Mouse (Mus musculus) lung, embryonic 14.5 days (tissue): ENCODE data around the gene Plekhj1. TPM values are rescaled to one million over a fixed set of nuclear protein-coding genes. Genes with fewer than 3 reads are reported as not detected.
"Not testable (repeated sequence)": the region's sequence is repeated elsewhere in the genome, so short reads cannot be mapped to it uniquely, and the experiment has no call there.

ENCODE experiments used
- ATAC-seq: fragments of 200-750 bp; cut with Nextera tagmentation; 2 replicates; pipeline ENCODE4 v1.8.0; 2017; ENCODE audit warnings: mild to moderate bottlenecking, moderate TSS enrichment, moderate library complexity; ENCODE audit not compliant: insufficient read depth
- DNase-seq: peaks from one replicate; pipeline ENCODE4 v3.0.0-alpha.2; 2015
- H3K27ac ChIP-seq: fragments of 300-500 bp; sonication (generic); 2 replicates; pipeline ENCODE4 v1.5.1; 2014; ENCODE audit warnings: low read depth, mild to moderate bottlenecking, moderate library complexity
- H3K27me3 ChIP-seq: fragments of 300-500 bp; sonication (generic); 2 replicates; pipeline ENCODE4 v1.6.1; 2014; ENCODE audit warnings: low read length, control low read depth; ENCODE audit not compliant: insufficient read depth
- H3K36me3 ChIP-seq: fragments of 300-500 bp; sonication (generic); 2 replicates; pipeline ENCODE4 v1.6.1; 2014; ENCODE audit warnings: control low read depth; ENCODE audit not compliant: insufficient read depth
- H3K4me1 ChIP-seq: fragments of 300-500 bp; sonication (generic); 2 replicates; pipeline ENCODE4 v1.6.1; 2014; ENCODE audit warnings: antibody characterized with exemption, control low read depth; ENCODE audit not compliant: insufficient read depth
- H3K4me2 ChIP-seq: fragments of 300-500 bp; sonication (generic); 2 replicates; pipeline ENCODE4 v1.6.1; 2014; ENCODE audit warnings: mild to moderate bottlenecking
- H3K4me3 ChIP-seq: fragments of 300-500 bp; sonication (generic); 2 replicates; pipeline ENCODE4 v1.5.1; 2014; ENCODE audit warnings: low read depth, low read length
- H3K9ac ChIP-seq: fragments of 300-500 bp; sonication (generic); 2 replicates; pipeline ENCODE4 v1.6.1; 2014
- H3K9me3 ChIP-seq: fragments of 300-500 bp; sonication (generic); 2 replicates; pipeline ENCODE4 v1.6.1; 2016; ENCODE audit warnings: low read depth, low read length, control low read depth
- CTCF ChIP-seq: IDR thresholded peaks from 2 replicates; pipeline ENCODE4 v1.5.1; 2016; ENCODE audit warnings: antibody characterized with exemption, low read depth
- WGBS: fragments of 180-500 bp; shearing (Covaris S2); extraction: QIAGEN DNeasy Blood & Tissue Kit; methylation state at CpG from one replicate; pipeline ENCODE4 v1.1.7; 2014; 5-methylcytosine and 5-hydroxymethylcytosine counted together
- polyA plus RNA-seq: library from polyadenylated mRNA; unstranded; fragments of >200 nt; fragmentation: Nextera tagmentation; extraction: Ambion mirVana; gene quantifications from 2 replicates; pipeline ENCODE4 v1.2.1, GENCODE M21; 2014

Gene Plekhj1
- polyA plus RNA-seq, 1 experiment from 2014 or later: 121 TPM

DNA sequence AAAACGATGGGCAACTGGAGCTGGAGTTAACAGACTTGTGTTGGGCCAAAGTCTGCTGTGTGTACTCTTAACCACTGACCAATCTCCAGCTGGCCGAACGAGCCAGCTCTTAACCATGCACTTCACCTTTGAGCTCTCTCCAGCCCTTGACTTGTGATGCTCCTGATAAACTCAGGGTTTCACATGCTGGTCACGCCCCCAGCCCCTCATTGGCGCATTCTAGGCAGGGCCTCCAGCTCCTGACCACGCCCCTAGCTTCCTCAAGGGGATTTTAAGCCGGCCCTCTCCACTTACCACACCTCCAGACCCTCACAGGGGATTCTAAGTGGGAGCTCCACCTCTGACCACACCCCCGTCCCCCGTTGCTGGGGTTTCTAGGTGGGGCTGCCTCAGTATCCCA lies 32.7 kb upstream of the Plekhj1 start:
- no peak for TF ChIP-seq CTCF
- no peaks in the 10 kb centered on the region for H3K9me3 ChIP-seq
- H3K27me3 ChIP-seq: peaks cover 29% of the 10 kb centered on the region
- H3K9ac ChIP-seq: no peak overlapping the region
- H3K36me3 ChIP-seq: peaks cover 24% of the 10 kb centered on the region
- H3K4me1 ChIP-seq: no peaks in the 10 kb centered on the region
- DNase-seq (peak; percentile 78), ATAC-seq (0 out of 2 replicates have a peak, but pooled peaks have one; percentile 2)
- H3K4me2 ChIP-seq: no peak overlapping the region
- no peak overlapping the region for H3K27ac ChIP-seq
- 4% methylated on average over 9 of the region's 9 CpGs for WGBS
- H3K4me3 ChIP-seq: no peak overlapping the region

DNA sequence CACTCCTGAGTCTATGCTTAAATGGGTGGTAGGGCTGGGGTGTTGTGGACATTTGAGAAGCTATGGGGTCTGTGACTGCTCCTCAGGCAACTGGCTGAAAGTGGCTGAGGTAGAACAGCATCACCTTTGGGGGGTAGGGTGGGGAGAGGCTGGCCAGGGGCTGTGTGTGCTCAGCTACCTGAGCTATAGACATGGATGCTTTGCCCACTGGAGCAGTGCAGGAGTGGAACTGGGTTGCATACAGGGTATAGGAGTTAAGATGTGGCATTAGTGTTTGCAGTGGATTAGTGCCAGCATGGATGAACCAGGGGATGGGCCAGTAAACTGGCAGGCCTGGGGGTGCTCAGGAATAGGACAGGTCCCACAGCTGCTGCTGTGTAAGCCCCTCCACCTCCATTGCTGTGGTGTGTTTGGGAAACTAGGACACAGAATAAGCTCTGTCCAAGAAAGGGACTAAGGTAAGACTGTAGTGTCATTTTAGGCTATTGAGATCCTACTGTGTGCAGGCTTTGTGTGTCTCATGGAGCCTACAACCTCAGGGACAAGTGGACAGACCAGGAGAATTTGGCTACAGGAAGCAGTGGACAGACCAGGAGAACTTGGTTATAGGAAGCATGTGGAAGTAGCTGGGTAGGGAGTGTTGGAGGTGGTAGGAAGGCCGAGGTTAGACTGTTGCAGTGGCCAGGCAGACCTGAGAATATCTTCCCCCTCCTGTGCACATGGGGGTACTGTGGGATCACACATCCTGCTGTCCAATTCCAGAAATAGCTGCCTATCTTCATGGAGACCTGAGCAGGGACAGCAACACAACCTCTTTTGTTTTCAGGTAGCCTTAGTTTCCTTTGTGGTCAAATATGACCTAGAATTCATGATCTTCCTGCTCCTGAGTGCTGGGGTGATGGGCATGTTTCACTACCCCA lies 31.2 kb upstream of the Plekhj1 start:
- ATAC-seq (no peak), DNase-seq (no peak)
- peaks cover 24% of the 10 kb centered on the region for H3K36me3 ChIP-seq
- no peak overlapping the region for H3K4me3 ChIP-seq
- no peak overlapping the region for H3K4me2 ChIP-seq
- H3K4me1 ChIP-seq: no peaks in the 10 kb centered on the region
- no peak overlapping the region for H3K27ac ChIP-seq
- H3K27me3 ChIP-seq: peaks cover 14% of the 10 kb centered on the region
- TF ChIP-seq CTCF: no peak
- no peaks in the 10 kb centered on the region for H3K9me3 ChIP-seq
- WGBS: 61% methylated on average over 1 of the region's 1 CpGs
- H3K9ac ChIP-seq: no peak overlapping the region

DNA sequence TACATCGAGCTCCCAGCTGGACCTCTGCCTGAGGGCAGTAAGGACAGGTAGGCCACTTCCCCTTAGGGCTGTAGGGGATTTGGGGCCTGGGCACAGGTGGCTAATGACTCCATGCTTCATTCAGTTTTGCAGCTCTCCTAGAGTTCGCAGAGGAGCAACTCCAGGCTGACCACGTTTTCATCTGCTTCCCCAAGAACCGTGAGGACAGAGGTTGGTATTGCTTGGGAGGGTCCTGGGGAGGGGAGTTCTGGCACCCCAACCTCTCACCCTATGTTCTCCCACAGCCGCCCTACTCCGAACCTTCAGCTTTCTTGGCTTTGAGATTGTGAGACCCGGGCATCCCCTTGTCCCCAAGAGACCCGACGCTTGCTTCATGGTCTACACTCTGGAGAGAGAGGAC lies 30.2 kb upstream of the Plekhj1 start:
- Histone ChIP-seq H3K4me3 (peak overlapping the region; percentile 65; the same call in 1 of the 2 replicates), H3K36me3 (peaks cover 24% of the 10 kb centered on the region), H3K4me2 (peak overlapping the region; percentile 97)
- H3K9me3 ChIP-seq, H3K4me1 ChIP-seq, DNase-seq, H3K27ac ChIP-seq, H3K9ac ChIP-seq, H3K27me3 ChIP-seq, ATAC-seq: not testable (repeated sequence)
- WGBS: 79% methylated on average over 9 of the region's 9 CpGs

DNA sequence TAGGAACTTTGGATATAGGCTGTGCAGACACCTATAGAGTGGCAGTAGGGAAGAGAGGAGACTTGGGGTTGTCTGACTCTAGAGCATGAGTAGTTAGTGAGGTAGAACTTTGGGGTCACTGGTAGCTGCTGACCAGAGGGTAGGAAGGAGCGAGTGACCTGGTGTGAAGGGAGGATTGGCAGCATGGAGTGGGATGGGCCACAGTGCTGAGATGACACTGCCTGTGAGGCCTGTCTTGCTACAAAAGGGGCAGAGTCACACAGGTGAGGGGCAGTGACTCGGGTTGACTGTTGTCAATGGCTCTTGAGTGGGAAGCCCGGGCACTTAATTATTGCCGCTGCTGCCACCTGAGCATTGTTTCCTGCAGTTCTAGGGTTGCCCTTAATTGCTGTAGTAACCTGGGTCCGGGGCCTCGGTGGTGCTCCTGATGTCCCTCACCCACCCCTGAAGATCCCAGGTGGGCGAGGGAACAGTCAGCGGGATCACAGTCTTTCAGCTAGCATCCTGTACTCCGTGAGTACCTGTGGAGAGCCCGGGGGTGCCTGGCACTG lies 29.5 kb upstream of the Plekhj1 start:
- DNase-seq (no peak), ATAC-seq (no peak)
- no peak for TF ChIP-seq CTCF
- H3K36me3 ChIP-seq: peaks cover 24% of the 10 kb centered on the region
- 64% methylated on average over 8 of the region's 10 CpGs for WGBS
- H3K27me3 ChIP-seq: no peaks in the 10 kb centered on the region
- H3K9me3 ChIP-seq: no peaks in the 10 kb centered on the region
- no peaks in the 10 kb centered on the region for H3K4me1 ChIP-seq
- H3K4me2 ChIP-seq: peak overlapping the region; percentile 97
- H3K4me3 ChIP-seq: peak overlapping the region; percentile 65
- peak overlapping the region; percentile 85 for H3K9ac ChIP-seq
- H3K27ac ChIP-seq: no peak overlapping the region

DNA sequence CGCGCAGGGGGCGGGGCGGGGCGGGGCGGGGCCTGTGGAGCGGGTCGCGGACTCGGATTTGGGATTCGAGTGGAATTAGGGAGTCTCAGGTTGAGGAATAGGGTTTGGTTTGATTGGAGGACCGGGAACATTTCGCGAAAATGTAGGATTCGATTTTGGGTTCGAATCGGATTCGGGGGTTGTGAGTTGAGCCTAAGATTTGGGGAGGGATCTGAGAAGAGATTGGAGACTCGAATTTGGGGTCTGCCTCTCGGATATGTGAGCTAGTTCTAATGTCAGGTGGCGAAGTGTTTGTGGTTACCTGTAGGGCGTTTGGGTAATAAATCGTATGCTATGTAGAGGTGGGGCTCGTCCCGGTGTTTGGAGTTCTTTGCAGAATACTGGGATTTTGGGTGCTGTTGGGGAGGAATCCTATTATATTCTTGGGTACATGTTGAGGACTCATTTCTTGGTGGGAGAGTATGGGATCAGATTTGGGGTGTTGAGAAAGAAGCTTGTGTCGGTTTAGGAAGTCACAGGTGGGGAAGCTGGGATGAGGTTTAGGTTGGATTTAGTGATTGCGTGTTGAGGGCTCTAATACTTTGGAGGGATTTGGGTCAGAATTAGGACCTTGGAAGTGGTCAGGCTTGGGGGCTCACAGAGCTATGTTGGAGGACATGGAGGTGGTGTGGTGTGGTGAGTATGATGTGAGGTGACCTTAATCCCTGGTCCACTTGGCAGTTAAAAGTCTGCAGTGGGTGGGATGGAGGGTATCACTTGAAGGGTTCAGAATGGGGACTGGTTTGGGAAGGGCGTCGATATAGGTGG lies 28.8 kb upstream of the Plekhj1 start:
- no peak for DNase-seq
- Histone ChIP-seq H3K27me3 (no peaks in the 10 kb centered on the region), H3K4me3 (peak overlapping the region; percentile 65), H3K4me2 (peak overlapping the region; percentile 97), H3K9me3 (no peaks in the 10 kb centered on the region), H3K9ac (peak overlapping the region; percentile 85), H3K27ac (peak overlapping the region; percentile 89), H3K36me3 (peaks cover 24% of the 10 kb centered on the region), H3K4me1 (no peaks in the 10 kb centered on the region)
- ATAC-seq: no peak
- 6% methylated on average over 29 of the region's 29 CpGs for WGBS
- no peak for TF ChIP-seq CTCF

DNA sequence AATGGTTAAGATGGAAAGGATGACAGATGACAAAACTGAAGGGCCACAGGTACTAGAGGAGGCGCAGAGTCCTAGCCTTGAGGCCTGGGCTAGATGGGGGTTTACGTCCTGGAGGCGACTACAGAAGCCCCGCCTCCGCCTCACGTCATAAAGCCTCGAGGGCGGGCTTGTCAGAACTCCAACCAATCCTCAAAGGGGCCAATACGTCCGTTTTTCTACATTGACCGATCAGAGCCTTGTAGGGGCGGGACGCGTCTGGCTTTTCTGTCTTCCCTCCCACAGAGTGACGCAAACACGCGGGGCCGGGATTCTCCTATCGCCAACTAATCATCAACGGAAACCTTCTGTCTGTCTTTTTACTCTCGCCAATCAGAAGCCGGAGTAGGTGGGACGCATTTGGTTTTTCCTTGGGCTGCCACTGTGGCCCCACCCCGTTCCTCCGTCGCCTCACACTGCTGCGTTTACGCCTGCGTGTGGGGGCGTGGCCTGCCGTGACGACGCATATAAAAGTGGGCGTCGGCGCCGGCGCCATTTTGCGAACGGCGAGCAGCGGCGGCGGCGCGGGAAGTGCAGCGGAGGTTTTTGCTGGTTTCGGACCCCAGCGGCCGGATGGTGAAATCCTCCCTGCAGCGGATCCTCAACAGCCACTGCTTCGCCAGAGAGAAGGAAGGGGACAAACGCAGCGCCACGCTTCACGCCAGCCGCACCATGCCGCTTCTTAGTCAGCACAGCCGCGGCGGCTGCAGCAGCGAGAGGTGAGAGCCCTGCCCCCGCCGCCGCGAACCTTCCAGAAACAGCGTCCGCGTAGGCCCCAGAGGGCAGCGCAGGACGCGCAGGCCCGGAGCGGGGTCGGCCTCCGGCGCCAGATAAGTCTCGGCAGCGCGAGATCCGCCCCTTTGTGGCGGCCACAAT lies 28.0 kb upstream of the Plekhj1 start, which contains the start of gene Oaz1:
Gene Oaz1 (plus strand): TSS at position 506 of the 912 bp plus-strand sequence.
- H3K36me3 ChIP-seq: peaks cover 24% of the 10 kb centered on the region
- DNase-seq (peak; percentile 100), ATAC-seq (peak; percentile 97)
- H3K4me1 ChIP-seq: no peaks in the 10 kb centered on the region
- under 1% methylated on average over 77 of the region's 82 CpGs for WGBS
- H3K9ac ChIP-seq: peak within 1 kb of the TSS; percentile 85
- peak within 1 kb of the TSS; percentile 89 for H3K27ac ChIP-seq
- peak within 1 kb of the TSS; percentile 97 for H3K4me2 ChIP-seq
- H3K27me3 ChIP-seq: no peaks in the 10 kb centered on the region
- no peaks in the 10 kb centered on the region for H3K9me3 ChIP-seq
- no peak for TF ChIP-seq CTCF
- peak within 1 kb of the TSS; percentile 65 for H3K4me3 ChIP-seq
